Mouse (Mus musculus) kidney, adult 18-20 months (tissue): ENCODE data around the gene Add1.

Source experiments
- DNase-seq: peaks from one replicate; pipeline ENCODE4 v3.0.0; 2021

The Add1 gene

GRCm38 (mm10) chr5:34609966-34610365 is 36.5 kb downstream of the Add1 start:
- no peak for DNase-seq

- no peak for DNase-seq
Observed at GRCm38 (mm10) chr5:34632996-34633395, 59.5 kb downstream of the Add1 start.

GRCm38 (mm10) chr5:34633641-34634040 is 60.2 kb downstream of the Add1 start:
- no peak for DNase-seq

GRCm38 (mm10) chr5:34634746-34635400 is 61.4 kb downstream of the Add1 start:
- DNase-seq = no peak

GRCm38 (mm10) chr5:34635665-34636192 is 62.3 kb downstream of the Add1 start:
- DNase-seq = no peak

- DNase-seq = peak; percentile 78
Observed at GRCm38 (mm10) chr5:34636481-34637287, 63.2 kb downstream of the Add1 start, which contains the start of gene Mfsd10. Mfsd10 (minus strand) TSS chr5:34637212.

- DNase-seq = no peak
Observed at GRCm38 (mm10) chr5:34637591-34638156, 64.2 kb downstream of the Add1 start.

GRCm38 (mm10) chr5:34641991-34642390 is 68.5 kb downstream of the Add1 start:
- no peak for DNase-seq

- peak; percentile 36 for DNase-seq
Observed at GRCm38 (mm10) chr5:34642932-34643331, 69.5 kb downstream of the Add1 start.

GRCm38 (mm10) chr5:34647581-34647980 is 74.1 kb downstream of the Add1 start:
- peak; percentile 71 for DNase-seq

GRCm38 (mm10) chr5:34652961-34653360 is 79.5 kb downstream of the Add1 start:
- DNase-seq = no peak

GRCm38 (mm10) chr5:34654881-34655280 is 81.4 kb downstream of the Add1 start:
- no peak for DNase-seq

GRCm38 (mm10) chr5:34657556-34657955 is 84.1 kb downstream of the Add1 start:
- no peak for DNase-seq

- DNase-seq = peak; percentile 99
Observed at GRCm38 (mm10) chr5:34659686-34660590, 86.5 kb downstream of the Add1 start, which contains the start of the genes Nop14 and Grk4. Nop14 (minus strand) TSS chr5:34660148. Grk4 (plus strand) TSS chr5:34660379.

GRCm38 (mm10) chr5:34660591-34661130 is 87.2 kb downstream of the Add1 start:
- DNase-seq = no peak

GRCm38 (mm10) chr5:34661909-34662308 is 88.4 kb downstream of the Add1 start:
- DNase-seq = no peak

GRCm38 (mm10) chr5:34663231-34663630 is 89.8 kb downstream of the Add1 start:
- peak; percentile 0 for DNase-seq

- no peak for DNase-seq
Observed at GRCm38 (mm10) chr5:34669493-34669892, 96.0 kb downstream of the Add1 start.

- no peak for DNase-seq
Observed at GRCm38 (mm10) chr5:34670280-34670679, 96.8 kb downstream of the Add1 start.
